Mouse (Mus musculus) erythroblast, embryonic 14.5 days (primary cell): ENCODE data around the gene Xrcc1. TPM values are rescaled to one million over a fixed set of nuclear protein-coding genes. Genes with fewer than 3 reads are reported as not detected.

Experiments
- H3K27me3 ChIP-seq: 2 replicates; pipeline ENCODE4 v1.6.1; 2012; ENCODE audit warnings: inconsistent platforms; ENCODE audit not compliant: control insufficient read depth
- H3K36me3 ChIP-seq: 2 replicates; pipeline ENCODE4 v1.6.1; 2012; ENCODE audit warnings: mild to moderate bottlenecking, inconsistent platforms; ENCODE audit not compliant: control insufficient read depth
- H3K4me1 ChIP-seq: 2 replicates; pipeline ENCODE4 v1.6.1; 2012; ENCODE audit warnings: inconsistent platforms; ENCODE audit not compliant: control insufficient read depth
- H3K4me3 ChIP-seq: replicated peaks from 2 replicates; pipeline ENCODE3; 2012; ENCODE audit warnings: moderate library complexity, mild to moderate bottlenecking, inconsistent platforms
- H3K9me3 ChIP-seq: 2 replicates; pipeline ENCODE4 v1.6.1; 2012; ENCODE audit warnings: low read length, inconsistent platforms, mixed read lengths; ENCODE audit not compliant: control insufficient read depth
- GATA1 ChIP-seq: IDR thresholded peaks from 2 replicates; pipeline ENCODE4 v1.6.1; 2012; ENCODE audit warnings: low read length, inconsistent platforms, mixed read lengths
- TAL1 ChIP-seq: IDR thresholded peaks from 3 replicates; pipeline ENCODE4 v1.6.1; 2012; ENCODE audit warnings: low read length, inconsistent platforms, mixed read lengths
- polyA plus RNA-seq: library from polyadenylated mRNA; stranded (reverse); fragments of >175 nt; gene quantifications from 2 replicates; pipeline ENCODE4 v1.2.3, GENCODE M21; 2012

The Xrcc1 gene
- polyA plus RNA-seq, 1 experiment: 32.1 TPM

DNA sequence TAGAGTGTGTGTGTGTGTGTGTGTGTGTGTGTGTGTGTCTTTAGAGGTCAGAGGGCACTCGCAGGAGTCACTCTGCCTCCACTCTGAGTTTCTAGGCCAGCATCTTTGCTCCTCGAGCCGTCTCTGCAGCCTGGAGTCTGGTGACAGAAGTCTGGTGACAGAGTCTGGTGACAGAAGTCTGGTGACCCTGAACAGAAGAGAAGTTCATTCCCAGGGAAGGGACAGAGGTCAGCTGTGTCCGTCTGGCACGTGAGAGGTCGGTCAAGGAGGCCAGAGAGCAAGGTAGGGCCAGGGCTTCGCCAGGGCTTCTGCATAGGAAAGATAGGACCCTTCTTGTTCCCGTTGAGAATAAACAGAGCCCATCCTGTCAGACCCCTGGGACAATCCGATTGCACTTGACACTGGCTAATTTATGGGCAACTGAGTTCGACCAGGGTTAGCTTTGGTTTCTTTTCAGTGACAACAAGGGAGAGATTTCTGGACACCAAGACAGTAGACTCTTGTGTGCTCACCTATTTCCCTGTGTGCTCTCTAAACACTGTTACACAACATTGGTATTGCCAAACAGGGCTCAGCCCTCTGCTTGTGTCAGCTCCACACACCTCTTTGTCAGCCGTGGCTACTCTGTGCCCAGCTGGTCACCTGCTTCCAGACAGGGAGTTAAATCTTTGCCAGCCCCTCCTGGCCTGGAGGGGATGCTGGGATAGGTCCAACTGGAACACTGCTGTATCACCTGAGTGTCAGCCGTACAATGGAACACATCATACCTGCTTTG lies 6.1 kb downstream of the Xrcc1 start:
- peaks cover 87% of the 10 kb centered on the region for H3K36me3 ChIP-seq
- H3K9me3 ChIP-seq: no peaks in the 10 kb centered on the region
- no peaks in the 10 kb centered on the region for H3K27me3 ChIP-seq
- H3K4me3 ChIP-seq: no peak overlapping the region
- peaks cover 15% of the 10 kb centered on the region for H3K4me1 ChIP-seq
- TF ChIP-seq GATA1 (no peak), TAL1 (no peak)

DNA sequence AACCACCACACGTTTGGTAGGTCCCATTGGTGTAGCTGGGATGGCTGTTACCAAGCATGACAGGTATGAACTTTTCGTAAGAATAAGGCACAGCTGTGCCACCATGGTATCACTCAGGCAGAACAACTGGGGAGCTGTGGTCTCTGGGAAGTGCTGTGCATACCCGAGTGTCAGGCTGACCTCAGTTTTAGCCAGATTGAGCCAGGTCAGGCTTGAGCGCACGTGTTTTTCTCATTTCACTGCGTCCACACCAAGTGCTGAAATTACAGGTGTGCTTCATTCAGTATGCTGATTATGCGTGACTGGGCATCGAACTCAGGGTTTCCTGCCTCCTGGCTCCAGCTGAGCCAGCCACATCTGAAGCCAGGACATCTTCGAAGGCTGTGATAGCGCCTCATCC lies 9.7 kb downstream of the Xrcc1 start:
- TF ChIP-seq GATA1 (no peak), TAL1 (no peak)
- no peaks in the 10 kb centered on the region; the same call in 1 of the 2 replicates for H3K4me1 ChIP-seq
- H3K27me3 ChIP-seq: no peaks in the 10 kb centered on the region
- H3K4me3 ChIP-seq: no peak overlapping the region
- H3K36me3 ChIP-seq: peaks cover 88% of the 10 kb centered on the region
- H3K9me3 ChIP-seq: no peaks in the 10 kb centered on the region

GRCm38 (mm10) chr7:24561450-24561849 lies 15.4 kb downstream of the Xrcc1 start:
- Histone ChIP-seq H3K4me1 (no peaks in the 10 kb centered on the region; the same call in 1 of the 2 replicates), H3K36me3 (peaks cover 88% of the 10 kb centered on the region), H3K27me3 (no peaks in the 10 kb centered on the region), H3K4me3 (no peak overlapping the region), H3K9me3 (no peaks in the 10 kb centered on the region)
- TF ChIP-seq TAL1 (no peak), GATA1 (no peak)

- no peak for TF ChIP-seq GATA1
- TF ChIP-seq TAL1: no peak
- Histone ChIP-seq H3K27me3 (no peaks in the 10 kb centered on the region), H3K36me3 (peaks cover 95% of the 10 kb centered on the region), H3K9me3 (no peaks in the 10 kb centered on the region), H3K4me1 (no peaks in the 10 kb centered on the region; the same call in 1 of the 2 replicates), H3K4me3 (no peak overlapping the region)
Measured at GRCm38 (mm10) chr7:24563191-24563836, 17.2 kb downstream of the Xrcc1 start.

DNA sequence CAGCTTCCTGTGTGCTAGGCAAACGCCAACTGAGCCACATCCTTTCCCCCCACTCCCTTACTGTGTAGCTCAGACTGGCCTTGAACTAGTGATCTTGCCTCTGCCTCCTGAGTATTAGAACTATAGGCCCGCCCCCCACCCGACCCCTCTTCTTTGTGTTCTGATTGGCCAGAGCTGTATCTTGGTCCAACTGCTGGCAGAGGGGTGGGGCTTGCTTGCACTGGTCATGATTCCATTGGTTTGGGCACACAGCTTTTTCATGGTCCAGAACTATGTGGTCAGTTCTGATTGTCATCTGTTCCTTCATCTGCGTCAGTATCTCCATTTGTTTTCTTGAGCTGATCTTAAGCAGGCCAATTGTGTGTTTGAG lies 17.7 kb downstream of the Xrcc1 start:
- H3K9me3 ChIP-seq: no peaks in the 10 kb centered on the region
- no peak overlapping the region for H3K4me3 ChIP-seq
- TF ChIP-seq TAL1: no peak
- TF ChIP-seq GATA1: no peak
- H3K4me1 ChIP-seq: no peaks in the 10 kb centered on the region; the same call in 1 of the 2 replicates
- peaks cover 96% of the 10 kb centered on the region for H3K36me3 ChIP-seq
- no peaks in the 10 kb centered on the region for H3K27me3 ChIP-seq

- Histone ChIP-seq H3K36me3 (peaks cover 92% of the 10 kb centered on the region), H3K4me3 (no peak overlapping the region), H3K4me1 (no peaks in the 10 kb centered on the region; the same call in 1 of the 2 replicates), H3K9me3 (no peaks in the 10 kb centered on the region), H3K27me3 (no peaks in the 10 kb centered on the region)
- TF ChIP-seq GATA1 (no peak), TAL1 (no peak)
Measured at GRCm38 (mm10) chr7:24564607-24565265, 18.6 kb downstream of the Xrcc1 start.

DNA sequence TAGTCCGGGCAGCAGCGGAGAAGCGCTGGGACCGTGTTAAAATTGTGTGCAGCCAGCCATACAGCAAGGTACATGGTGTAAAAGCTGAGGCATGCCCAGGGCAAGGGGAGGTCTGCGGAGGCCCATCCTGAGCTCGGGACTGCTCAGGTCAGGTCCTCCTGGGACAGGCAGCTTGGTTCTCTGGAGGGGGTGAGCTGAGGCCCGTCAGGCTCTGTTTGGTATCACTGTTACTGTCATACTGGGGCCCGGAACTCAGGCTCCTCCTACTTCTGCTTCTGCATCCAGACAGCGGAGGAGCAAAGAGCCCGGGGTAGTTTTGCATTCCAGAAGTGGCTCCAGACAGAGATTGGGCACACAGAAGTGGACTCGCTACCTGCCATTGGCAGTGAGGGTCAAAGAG lies 19.5 kb downstream of the Xrcc1 start:
- no peaks in the 10 kb centered on the region for H3K9me3 ChIP-seq

DNA sequence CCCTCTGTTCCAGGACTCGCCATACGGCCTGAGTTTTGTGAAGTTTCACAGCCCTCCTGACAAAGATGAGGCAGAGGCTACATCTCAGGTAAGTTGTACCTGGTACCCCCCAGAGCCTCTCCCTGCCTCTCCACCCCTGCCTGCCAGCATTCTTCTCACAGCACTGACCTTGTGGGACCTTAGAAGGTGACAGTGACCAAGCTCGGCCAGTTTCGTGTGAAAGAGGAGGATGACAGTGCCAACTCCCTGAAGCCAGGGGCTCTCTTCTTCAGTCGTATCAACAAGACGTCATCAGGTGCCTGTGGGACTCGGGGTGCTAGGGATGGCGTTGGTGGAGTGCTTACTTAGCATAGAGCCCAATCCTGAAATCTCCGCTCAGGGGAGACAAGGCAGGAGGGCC lies 20.1 kb downstream of the Xrcc1 start:
- H3K4me3 ChIP-seq: no peak overlapping the region
- no peaks in the 10 kb centered on the region for H3K27me3 ChIP-seq
- H3K36me3 ChIP-seq: peaks cover 92% of the 10 kb centered on the region
- H3K9me3 ChIP-seq: no peaks in the 10 kb centered on the region
- TF ChIP-seq TAL1 (no peak), GATA1 (no peak)
- H3K4me1 ChIP-seq: no peaks in the 10 kb centered on the region; the same call in 1 of the 2 replicates

More for the DNA sequence above, 19.5 kb downstream of the Xrcc1 start:
- Histone ChIP-seq H3K27me3 (no peaks in the 10 kb centered on the region), H3K36me3 (peaks cover 92% of the 10 kb centered on the region), H3K4me1 (no peaks in the 10 kb centered on the region; the same call in 1 of the 2 replicates), H3K4me3 (no peak overlapping the region)
- TF ChIP-seq TAL1 (no peak), GATA1 (no peak)

DNA sequence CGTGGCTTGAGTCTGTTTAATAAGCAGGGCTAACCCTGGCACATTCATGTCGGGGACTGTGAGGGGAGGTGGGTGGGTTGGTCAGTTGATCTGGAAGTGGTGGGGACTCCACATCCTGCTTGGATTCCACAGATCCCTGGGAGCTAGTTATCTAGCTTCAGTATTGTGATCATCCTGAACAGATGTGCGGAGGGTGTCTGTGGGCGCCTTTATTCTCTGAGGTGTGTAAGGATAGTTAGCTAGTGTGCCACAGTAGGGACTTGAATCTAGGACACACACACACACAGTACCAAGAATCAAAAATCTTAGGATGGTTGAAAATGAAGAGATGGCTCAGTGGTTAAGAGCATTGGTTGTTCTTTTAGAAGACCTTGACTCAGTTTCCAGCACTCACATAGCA lies 22.4 kb downstream of the Xrcc1 start:
- Histone ChIP-seq H3K27me3 (no peaks in the 10 kb centered on the region), H3K9me3 (no peaks in the 10 kb centered on the region), H3K4me3 (no peak overlapping the region), H3K4me1 (no peaks in the 10 kb centered on the region; the same call in 1 of the 2 replicates), H3K36me3 (peaks cover 94% of the 10 kb centered on the region)
- no peak for TF ChIP-seq GATA1
- TF ChIP-seq TAL1: no peak
